Mouse (Mus musculus) limb, embryonic 11.5 days (tissue): ENCODE results near the gene Slc29a1. TPM values are rescaled to one million over a fixed set of nuclear protein-coding genes. Genes with fewer than 3 reads are reported as not detected.

Source experiments
- ATAC-seq: fragments of 200-750 bp; cut with Nextera tagmentation; 2 replicates; pipeline ENCODE4 v1.8.0; 2017; ENCODE audit warnings: low read depth; ENCODE audit not compliant: insufficient number of reproducible peaks, low FRiP score, low TSS enrichment
- DNase-seq: peaks from one replicate; pipeline ENCODE4 v3.0.0-alpha.2; 2015; ENCODE audit warnings: low spot score
- H3K27ac ChIP-seq: fragments of 300-500 bp; sonication (generic); replicated peaks from 2 replicates; pipeline ENCODE4 v1.5.1; 2014; ENCODE audit warnings: low read depth, mild to moderate bottlenecking, low read length
- H3K27me3 ChIP-seq: fragments of 300-500 bp; sonication (generic); 2 replicates; pipeline ENCODE4 v1.6.1; 2014; ENCODE audit warnings: mild to moderate bottlenecking, low read length, mixed read lengths; ENCODE audit not compliant: control insufficient read depth, insufficient read depth
- H3K36me3 ChIP-seq: fragments of 300-500 bp; sonication (generic); 2 replicates; pipeline ENCODE4 v1.6.1; 2014; ENCODE audit warnings: mild to moderate bottlenecking, low read length, moderate library complexity, mixed read lengths; ENCODE audit not compliant: control insufficient read depth, insufficient read depth
- H3K4me1 ChIP-seq: fragments of 300-500 bp; sonication (generic); 2 replicates; pipeline ENCODE4 v1.6.1; 2014; ENCODE audit warnings: low read length, mixed read lengths; ENCODE audit not compliant: control insufficient read depth, insufficient read depth
- H3K4me2 ChIP-seq: fragments of 300-500 bp; sonication (generic); 2 replicates; pipeline ENCODE4 v1.6.1; 2014; ENCODE audit warnings: low read depth, mild to moderate bottlenecking, moderate library complexity; ENCODE audit not compliant: severe bottlenecking
- H3K4me3 ChIP-seq: fragments of 300-500 bp; sonication (generic); 2 replicates; pipeline ENCODE4 v1.5.1; 2014; ENCODE audit warnings: low read depth, low read length
- H3K9ac ChIP-seq: fragments of 300-500 bp; sonication (generic); 2 replicates; pipeline ENCODE4 v1.6.1; 2014; ENCODE audit warnings: mild to moderate bottlenecking, low read length
- H3K9me3 ChIP-seq: fragments of 300-500 bp; sonication (generic); 2 replicates; pipeline ENCODE4 v1.6.1; 2016; ENCODE audit warnings: low read length; ENCODE audit not compliant: control insufficient read depth
- WGBS: fragments of 180-500 bp; shearing (Covaris S2); extraction: QIAGEN DNeasy Blood & Tissue Kit; methylation state at CpG from one replicate; pipeline ENCODE4 v1.1.7; 2014; 5-methylcytosine and 5-hydroxymethylcytosine counted together
- polyA plus RNA-seq: library from polyadenylated mRNA; unstranded; fragments of >200 nt; fragmentation: Nextera tagmentation; extraction: Ambion mirVana; gene quantifications from 2 replicates; pipeline ENCODE4 v1.2.1, GENCODE M21; 2014

The Slc29a1 gene
- polyA plus RNA-seq, 1 experiment from 2014 or later, result 38.9 TPM

- DNase-seq (no peak), ATAC-seq (no peak)
- Histone ChIP-seq H3K4me1 (peaks cover 4% of the 10 kb centered on the region; the same call in 1 of the 2 replicates), H3K9ac (no peak overlapping the region), H3K27me3 (peaks cover 9% of the 10 kb centered on the region; the same call in 1 of the 2 replicates), H3K36me3 (no peaks in the 10 kb centered on the region), H3K4me3 (no peak overlapping the region; the same call in 1 of the 2 replicates), H3K9me3 (no peaks in the 10 kb centered on the region), H3K4me2 (no peak overlapping the region), H3K27ac (no peak overlapping the region)
- 73% methylated on average over 16 of the region's 16 CpGs for WGBS
Measured at GRCm38 (mm10) chr17:45557998-45558862, 41.2 kb downstream of the Slc29a1 start.

GRCm38 (mm10) chr17:45557246-45557824 lies 42.1 kb downstream of the Slc29a1 start:
- Histone ChIP-seq H3K9ac (no peak overlapping the region), H3K4me1 (peaks cover 4% of the 10 kb centered on the region; the same call in 1 of the 2 replicates), H3K4me2 (0 out of 2 replicates have a peak overlapping the region, but pooled peaks have one; percentile 16), H3K27me3 (peaks cover 9% of the 10 kb centered on the region; the same call in 1 of the 2 replicates), H3K36me3 (no peaks in the 10 kb centered on the region), H3K9me3 (no peaks in the 10 kb centered on the region), H3K27ac (no peak overlapping the region), H3K4me3 (no peak overlapping the region)
- ATAC-seq, result no peak
- no peak for DNase-seq
- WGBS, result 79% methylated on average over 5 of the region's 7 CpGs

GRCm38 (mm10) chr17:45556514-45557245 lies 42.7 kb downstream of the Slc29a1 start:
- ATAC-seq, result no peak
- DNase-seq, result no peak
- H3K36me3 ChIP-seq, result no peaks in the 10 kb centered on the region
- no peak overlapping the region for H3K27ac ChIP-seq
- peak overlapping the region; percentile 65 for H3K4me3 ChIP-seq
- no peaks in the 10 kb centered on the region for H3K9me3 ChIP-seq
- 0 out of 2 replicates have a peak overlapping the region, but pooled peaks have one; percentile 57 for H3K9ac ChIP-seq
- H3K4me1 ChIP-seq, result peaks cover 6% of the 10 kb centered on the region; the same call in 1 of the 2 replicates
- H3K4me2 ChIP-seq, result peak overlapping the region; percentile 98
- H3K27me3 ChIP-seq, result peaks cover 9% of the 10 kb centered on the region; the same call in 1 of the 2 replicates
- 70% methylated on average over 3 of the region's 3 CpGs for WGBS

DNA sequence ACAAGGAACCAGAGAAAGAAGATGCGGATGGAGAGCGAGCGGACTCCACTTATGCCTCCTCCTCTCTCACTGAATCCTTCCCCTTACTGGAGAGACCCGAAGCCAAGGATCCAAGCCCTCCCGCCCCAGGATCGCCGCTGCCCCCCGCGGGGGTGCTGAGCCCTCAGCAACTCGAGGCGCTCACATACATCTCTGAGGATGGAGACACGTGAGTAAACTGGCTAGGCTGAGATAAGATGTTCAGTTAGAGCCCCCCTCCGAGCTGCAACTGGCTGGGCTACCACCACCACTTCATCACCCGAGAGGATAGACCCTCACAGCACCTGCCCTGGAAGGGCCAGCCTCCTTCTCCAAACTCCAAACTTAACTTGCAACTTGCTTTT lies 43.3 kb downstream of the Slc29a1 start:
- H3K27me3 ChIP-seq, result peaks cover 9% of the 10 kb centered on the region; the same call in 1 of the 2 replicates
- peak overlapping the region; percentile 57 for H3K9ac ChIP-seq
- H3K36me3 ChIP-seq, result no peaks in the 10 kb centered on the region
- ATAC-seq (no peak), DNase-seq (no peak)
- H3K4me3 ChIP-seq, result peak overlapping the region; percentile 65
- peak overlapping the region; percentile 98 for H3K4me2 ChIP-seq
- no peaks in the 10 kb centered on the region for H3K9me3 ChIP-seq
- peaks cover 6% of the 10 kb centered on the region; the same call in 1 of the 2 replicates for H3K4me1 ChIP-seq
- no peak overlapping the region for H3K27ac ChIP-seq
- 4% methylated on average over 14 of the region's 14 CpGs for WGBS

- Histone ChIP-seq H3K36me3 (no peaks in the 10 kb centered on the region), H3K27me3 (peaks cover 9% of the 10 kb centered on the region; the same call in 1 of the 2 replicates), H3K4me2 (peak within 1 kb of the TSS; percentile 98), H3K9ac (peak within 1 kb of the TSS; percentile 57), H3K9me3 (no peaks in the 10 kb centered on the region), H3K4me3 (peak within 1 kb of the TSS; percentile 65), H3K27ac (no peak within 1 kb of the TSS), H3K4me1 (peaks cover 6% of the 10 kb centered on the region; the same call in 1 of the 2 replicates)
- DNase-seq (peak; percentile 98), ATAC-seq (peak; percentile 63; the same call in 1 of the 2 replicates)
- under 1% methylated on average over 45 of the region's 45 CpGs for WGBS
Measured at GRCm38 (mm10) chr17:45555452-45556106, 43.8 kb downstream of the Slc29a1 start, which contains the start of gene Nfkbie. TSS of gene Nfkbie (plus strand) at chr17:45555703.

- Histone ChIP-seq H3K4me3 (no peak overlapping the region), H3K36me3 (no peaks in the 10 kb centered on the region), H3K4me2 (no peak overlapping the region), H3K27ac (no peak overlapping the region), H3K9me3 (no peaks in the 10 kb centered on the region), H3K4me1 (peaks cover 6% of the 10 kb centered on the region; the same call in 1 of the 2 replicates), H3K27me3 (peaks cover 9% of the 10 kb centered on the region; the same call in 1 of the 2 replicates), H3K9ac (no peak overlapping the region)
- WGBS, result 55% methylated on average over 1 of the region's 1 CpGs
- no peak for ATAC-seq
- DNase-seq, result no peak
Measured at GRCm38 (mm10) chr17:45554420-45554819, 45.0 kb downstream of the Slc29a1 start.

DNA sequence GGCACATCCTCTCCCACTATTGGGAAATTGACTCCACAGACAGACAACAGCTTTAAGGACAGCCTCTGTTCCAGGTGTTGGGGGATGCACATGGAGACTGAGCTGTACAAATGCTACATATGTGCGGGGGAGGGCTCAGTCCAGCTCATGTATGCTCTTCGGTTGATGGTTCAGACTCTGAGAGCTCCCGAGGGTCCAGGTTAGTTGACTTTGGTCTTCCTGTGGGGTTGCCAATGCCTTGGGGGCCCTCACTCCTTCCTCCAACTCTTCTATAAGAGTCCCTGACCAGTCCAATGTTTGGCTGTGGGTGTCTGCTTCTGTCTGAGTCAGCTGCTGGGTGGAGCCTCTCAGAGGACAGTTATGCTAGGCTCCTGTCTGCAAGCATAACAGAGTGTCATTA lies 46.3 kb downstream of the Slc29a1 start:
- DNase-seq (no peak), ATAC-seq (no peak)
- no peak overlapping the region for H3K4me2 ChIP-seq
- H3K9me3 ChIP-seq, result no peaks in the 10 kb centered on the region
- H3K4me3 ChIP-seq, result no peak overlapping the region
- no peaks in the 10 kb centered on the region for H3K36me3 ChIP-seq
- no peak overlapping the region for H3K27ac ChIP-seq
- H3K4me1 ChIP-seq, result peaks cover 6% of the 10 kb centered on the region; the same call in 1 of the 2 replicates
- peaks cover 9% of the 10 kb centered on the region; the same call in 1 of the 2 replicates for H3K27me3 ChIP-seq
- H3K9ac ChIP-seq, result no peak overlapping the region
- WGBS, result 84% methylated on average over 3 of the region's 3 CpGs
